Mouse (Mus musculus) embryonic facial prominence, embryonic 12.5 days (tissue): Measurements from ENCODE around the gene Gm5580. TPM values are rescaled to one million over a fixed set of nuclear protein-coding genes. Genes with fewer than 3 reads are reported as not detected.

ENCODE experiments used
- polyA plus RNA-seq: library from polyadenylated mRNA; unstranded; fragments of >200 nt; fragmentation: Nextera tagmentation; extraction: Ambion mirVana; gene quantifications from 2 replicates; pipeline ENCODE4 v1.2.1, GENCODE M21; 2016

Gm5580 gene
- polyA plus RNA-seq, 1 experiment from 2014 or later: 0.52 TPM

Other genes with a start within 250 kb of the Gm5580 start
- 31.1 and 32.7 TPM in 2 replicates for gene March8, start 213.1 kb upstream of the Gm5580 start, polyA plus RNA-seq
- 0.92 and 0.95 TPM in 2 replicates for gene Alox5, start 90.0 kb upstream of the Gm5580 start, polyA plus RNA-seq
- not detected in 2 replicates for gene Olfr211, start 62.0 kb upstream of the Gm5580 start, polyA plus RNA-seq
- gene Olfr212, start 44.6 kb upstream of the Gm5580 start, polyA plus RNA-seq: not detected in 2 replicates
- gene Olfr213, start 12.7 kb upstream of the Gm5580 start, polyA plus RNA-seq: not detected in 2 replicates
- gene Olfr214, start 3.1 kb downstream of the Gm5580 start, polyA plus RNA-seq: not detected in 2 replicates
- gene Olfr215, start 33.1 kb downstream of the Gm5580 start, polyA plus RNA-seq: not detected in 2 replicates
- 258 and 265 TPM in 2 replicates for gene Zfp422, start 77.9 kb downstream of the Gm5580 start, polyA plus RNA-seq
- 12.6 and 16.9 TPM in 2 replicates for gene Depp1, start 99.5 kb downstream of the Gm5580 start, polyA plus RNA-seq
- gene Rassf4, start 122.8 kb downstream of the Gm5580 start, polyA plus RNA-seq: 14.4 and 14.7 TPM in 2 replicates
- 0.09 and 0.10 TPM in 2 replicates for gene Tmem72, start 165.8 kb downstream of the Gm5580 start, polyA plus RNA-seq